Mouse (Mus musculus) erythroblast, adult 5-6 weeks (primary cell): ENCODE data around the gene Rpl13a. TPM values are rescaled to one million over a fixed set of nuclear protein-coding genes. Genes with fewer than 3 reads are reported as not detected.
"Not testable (repeated sequence)": the region's sequence is repeated elsewhere in the genome, so short reads cannot be mapped to it uniquely, and the experiment has no call there.

Source experiments
- ATAC-seq: replicated peaks from 2 replicates; pipeline ENCODE4 v1.8.0; 2016; ENCODE audit warnings: moderate number of reproducible peaks, mild to moderate bottlenecking, moderate TSS enrichment, inconsistent platforms; ENCODE audit not compliant: poor library complexity, low FRiP score, severe bottlenecking
- total RNA-seq, 2 experiments: library from RNA; stranded (forward) in 1 of 2; stranded (reverse) in 1 of 2; fragments of 150-400 nt in 1 of 2; fragments of 200-764, 138-1000 nt in 1 of 2; gene quantifications; 2 replicates each; pipeline versions ENCODE4 v1.2.3 to v1.2.4; 2015 to 2017; ENCODE audit warnings: low replicate concordance in 2 of 2

Gene Rpl13a
- total RNA-seq, 2 experiments from 2014 or later, result 475 to 725 TPM

GRCm38 (mm10) chr7:45139904-45140723 is 11.6 kb upstream of the Rpl13a start:
- no peak for ATAC-seq

- no peak for ATAC-seq
These were observed 9.8 kb upstream of the Rpl13a start for GRCm38 (mm10) chr7:45138403-45138802.

GRCm38 (mm10) chr7:45137171-45138006 is 8.8 kb upstream of the Rpl13a start:
- ATAC-seq, result no peak

GRCm38 (mm10) chr7:45135993-45136567 is 7.5 kb upstream of the Rpl13a start, which contains the start of the genes Gm45713 and Flt3l:
TSS of gene Gm45713 (minus strand) at chr7:45136231.
TSS of gene Flt3l (minus strand) at chr7:45136432.
- ATAC-seq, result peak; percentile 84

GRCm38 (mm10) chr7:45135370-45135769 is 6.8 kb upstream of the Rpl13a start:
- ATAC-seq, result 0 out of 2 replicates have a peak, but pooled peaks have one; percentile 8

- ATAC-seq, result peak; percentile 44; the same call in 1 of the 2 replicates
These were observed 6.0 kb upstream of the Rpl13a start for GRCm38 (mm10) chr7:45134544-45135026.

GRCm38 (mm10) chr7:45133446-45134159 is 5.0 kb upstream of the Rpl13a start:
- ATAC-seq, result no peak

- no peak for ATAC-seq
These were observed 3.3 kb upstream of the Rpl13a start for GRCm38 (mm10) chr7:45131850-45132249.

- ATAC-seq, result no peak
These were observed 1.4 kb upstream of the Rpl13a start for GRCm38 (mm10) chr7:45129776-45130512.

- peak; percentile 7; the same call in 1 of the 2 replicates for ATAC-seq
These were observed 757 bp upstream of the Rpl13a start for GRCm38 (mm10) chr7:45129318-45129717.

GRCm38 (mm10) chr7:45127700-45128224 is 799 bp downstream of the Rpl13a start:
- no peak for ATAC-seq

- no peak for ATAC-seq
These were observed 1.5 kb downstream of the Rpl13a start for GRCm38 (mm10) chr7:45126844-45127699.

- no peak for ATAC-seq
These were observed 2.3 kb downstream of the Rpl13a start for GRCm38 (mm10) chr7:45126147-45126843.

GRCm38 (mm10) chr7:45125649-45126048 is 2.9 kb downstream of the Rpl13a start:
- not testable (repeated sequence) for ATAC-seq

- ATAC-seq, result no peak
These were observed 3.4 kb downstream of the Rpl13a start for GRCm38 (mm10) chr7:45125144-45125600.

- ATAC-seq, result peak; percentile 77
These were observed 4.1 kb downstream of the Rpl13a start, which contains the start of gene Rps11 for GRCm38 (mm10) chr7:45124224-45125143. TSS of gene Rps11 (minus strand) at chr7:45124439.
